Mouse (Mus musculus) bone marrow, adult 2 months (tissue): ENCODE measurements at regions not wholly inside any gene's neighbourhood (a gene's known extent, or its start where the extent isn't known, plus 50 kb on each side); places are given as distances from the start of the nearest gene placed in this dataset.

Experiments used
- H3K27ac ChIP-seq: fragments of 200-500 bp; 2 replicates; pipeline ENCODE4 v1.5.1; 2012; ENCODE audit warnings: low read depth, mild to moderate bottlenecking, control low read depth, inconsistent platforms, low read length; ENCODE audit not compliant: control insufficient read depth, poor library complexity, insufficient read depth
- H3K4me1 ChIP-seq: fragments of 200-500 bp; 2 replicates; pipeline ENCODE4 v1.6.1; 2011; ENCODE audit warnings: low read length; ENCODE audit not compliant: control insufficient read depth, insufficient read depth
- H3K4me3 ChIP-seq: fragments of 200-500 bp; replicated peaks from 2 replicates; pipeline ENCODE3; 2011; ENCODE audit warnings: mild to moderate bottlenecking, low read depth, low read length, control low read depth; ENCODE audit not compliant: control insufficient read depth
- CTCF ChIP-seq: fragments of 200-500 bp; IDR thresholded peaks from 2 replicates; pipeline ENCODE4 v1.5.1; 2011; ENCODE audit warnings: low read length, control low read depth; ENCODE audit not compliant: control insufficient read depth, insufficient read depth
- POLR2A ChIP-seq: fragments of 200-500 bp; IDR thresholded peaks from 2 replicates; pipeline ENCODE4 v1.6.1; 2011; ENCODE audit warnings: low read depth, mild to moderate bottlenecking, control low read depth, low read length, borderline replicate concordance; ENCODE audit not compliant: control insufficient read depth
- WGBS: fragments of 180-500 bp; shearing (Covaris S2); methylation state at CpG from one replicate; pipeline ENCODE4 v1.1.7; 2018; 5-methylcytosine and 5-hydroxymethylcytosine counted together

DNA sequence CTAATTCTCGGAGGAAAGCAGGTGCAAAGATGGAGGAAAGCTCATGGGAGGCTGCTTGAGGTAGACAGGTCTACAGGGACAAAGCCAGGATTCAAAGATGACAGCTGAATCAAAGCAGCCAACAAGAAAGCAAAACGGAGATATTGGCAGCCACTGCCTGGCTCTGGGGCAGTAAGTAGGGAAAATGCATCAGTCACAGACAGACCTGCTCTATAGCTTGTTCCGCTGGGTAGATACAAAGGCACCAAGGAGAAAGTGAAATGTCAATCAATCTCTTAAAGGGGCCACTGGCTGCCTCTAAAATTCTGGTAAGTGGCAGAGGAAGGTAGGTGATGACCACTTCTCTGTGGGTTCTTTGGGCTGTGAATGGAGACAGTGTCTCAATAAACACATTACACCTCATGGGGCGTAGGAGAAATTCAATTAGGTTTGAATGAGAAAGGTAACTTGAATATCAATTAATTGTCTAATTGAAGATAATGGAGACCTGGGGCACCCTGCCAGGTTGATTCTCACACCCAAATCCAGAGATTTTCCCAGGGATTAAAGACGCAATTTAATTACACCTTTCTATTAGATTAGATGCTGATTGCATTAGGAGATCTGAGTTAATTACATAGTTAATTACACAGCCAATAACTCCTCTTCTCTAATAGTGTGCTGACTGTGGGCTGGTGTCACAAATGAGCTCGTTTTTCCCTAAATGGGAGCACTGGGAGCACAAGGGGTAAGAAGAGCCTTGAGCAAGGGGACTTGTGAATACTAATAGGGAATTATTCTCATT is 555.1 kb downstream of the Gm9195 start:
- no peak overlapping the region for H3K27ac ChIP-seq
- H3K4me1 ChIP-seq, result no peaks in the 10 kb centered on the region
- TF ChIP-seq POLR2A, result no peak
- TF ChIP-seq CTCF, result no peak
- no peak overlapping the region for H3K4me3 ChIP-seq
- WGBS, result 70% methylated on average over 6 of the region's 6 CpGs

DNA sequence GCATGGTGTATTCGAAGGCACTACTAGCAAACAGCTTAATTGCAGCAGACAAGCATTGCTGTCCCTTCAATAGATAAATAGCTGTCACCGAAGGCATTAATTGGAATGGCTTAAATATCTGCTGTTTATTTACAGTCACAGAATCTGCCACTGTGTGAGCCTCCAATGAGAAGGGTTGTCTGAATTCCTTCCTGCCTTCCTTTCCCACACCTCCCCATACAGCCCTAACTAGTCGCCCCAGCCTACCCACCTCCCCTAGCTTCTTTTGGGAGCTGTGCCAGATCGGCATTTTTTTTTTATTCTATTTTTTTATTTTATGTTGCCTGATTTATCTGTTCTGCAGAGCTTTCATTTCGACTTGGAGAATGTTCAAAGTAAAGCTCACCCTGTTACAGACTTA is 575.7 kb downstream of the Gm9195 start:
- no peaks in the 10 kb centered on the region for H3K4me1 ChIP-seq
- no peak for TF ChIP-seq POLR2A
- no peak for TF ChIP-seq CTCF
- 60% methylated on average over 5 of the region's 5 CpGs for WGBS
- H3K4me3 ChIP-seq, result no peak overlapping the region
- H3K27ac ChIP-seq, result no peak overlapping the region

DNA sequence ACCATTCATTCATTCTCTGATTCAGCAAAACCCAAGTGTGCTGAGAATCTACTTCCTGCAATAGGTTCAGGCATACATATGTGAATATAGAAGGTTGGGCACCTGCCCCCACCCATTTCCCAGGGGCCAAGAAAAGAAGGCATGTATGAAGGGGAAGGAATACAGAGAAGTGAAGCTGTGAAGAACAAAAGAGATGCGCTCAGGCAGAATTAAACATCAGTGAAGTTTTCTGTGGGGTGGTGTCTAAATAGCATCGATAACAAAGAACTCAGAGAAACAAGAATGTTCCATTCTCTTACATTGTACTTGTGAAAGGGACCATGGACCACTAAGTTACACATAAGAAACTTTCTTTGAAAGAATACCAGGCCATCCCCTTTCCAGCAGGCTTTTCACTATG is 580.7 kb downstream of the Gm9195 start:
- no peaks in the 10 kb centered on the region for H3K4me1 ChIP-seq
- H3K4me3 ChIP-seq, result no peak overlapping the region
- TF ChIP-seq POLR2A (no peak), CTCF (no peak)
- no peak overlapping the region for H3K27ac ChIP-seq
- 69% methylated on average over 2 of the region's 2 CpGs for WGBS

DNA sequence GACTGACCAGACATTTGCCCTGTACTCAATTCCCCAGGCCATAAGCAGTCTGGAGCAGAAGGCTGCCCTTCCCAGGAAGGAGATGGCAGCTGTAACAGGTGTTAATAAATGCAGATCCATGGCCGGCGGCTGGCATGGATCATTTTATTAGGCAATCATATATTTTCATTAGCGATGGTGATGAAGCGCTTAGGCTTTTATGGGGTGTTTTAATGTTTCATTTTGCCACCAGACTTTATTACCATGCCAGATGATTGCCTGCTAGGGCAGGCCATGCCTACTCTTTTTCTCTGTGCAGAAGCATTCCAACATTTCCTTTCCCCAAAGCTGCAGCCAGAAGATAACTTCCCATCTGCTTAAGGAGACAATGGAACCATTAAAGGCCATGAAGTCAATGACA is 596.2 kb downstream of the Gm9195 start:
- H3K27ac ChIP-seq, result no peak overlapping the region
- 83% methylated on average over 4 of the region's 4 CpGs for WGBS
- TF ChIP-seq CTCF (no peak), POLR2A (no peak)
- H3K4me1 ChIP-seq, result no peaks in the 10 kb centered on the region
- no peak overlapping the region for H3K4me3 ChIP-seq

DNA sequence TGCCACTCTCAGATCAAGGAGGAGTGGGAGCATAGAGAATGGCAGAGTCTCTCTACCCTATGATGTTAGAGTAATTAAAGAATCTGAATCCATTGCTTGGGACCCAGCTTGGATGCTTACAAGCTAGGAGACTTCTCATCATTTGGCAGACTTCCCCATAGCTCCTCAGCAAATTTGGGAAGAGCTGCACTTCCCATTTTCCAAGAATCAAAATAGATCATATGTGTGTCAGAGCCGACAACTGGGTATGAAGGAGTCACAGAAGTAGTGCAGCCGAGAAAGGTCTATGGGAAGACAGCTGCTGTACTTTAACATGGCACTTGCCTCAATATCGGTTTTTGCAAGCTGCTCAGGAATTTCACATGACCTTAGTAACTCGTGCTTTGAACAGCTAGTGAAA is 596.8 kb downstream of the Gm9195 start:
- WGBS, result 67% methylated on average over 4 of the region's 4 CpGs
- no peak for TF ChIP-seq CTCF
- Histone ChIP-seq H3K27ac (no peak overlapping the region), H3K4me1 (no peaks in the 10 kb centered on the region), H3K4me3 (no peak overlapping the region)

DNA sequence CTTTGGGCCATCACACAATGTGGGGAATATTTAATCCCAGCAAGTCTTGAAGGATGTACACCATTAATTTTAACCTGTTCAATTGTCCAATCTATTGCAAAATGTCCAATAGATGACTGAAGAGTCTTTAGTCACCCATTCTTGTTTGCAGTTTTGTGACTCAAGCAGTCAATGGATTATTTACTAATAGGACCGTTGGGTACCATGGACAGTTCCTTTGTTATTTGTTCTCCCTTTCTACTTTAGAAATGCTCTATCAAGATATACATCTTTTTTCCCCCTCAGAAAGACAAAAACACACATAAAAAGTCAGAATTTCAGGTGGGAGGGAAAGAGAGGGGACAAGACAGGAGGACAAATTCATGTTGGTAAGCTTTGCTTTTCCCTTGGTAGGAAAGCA is 598.3 kb downstream of the Gm9195 start:
- Histone ChIP-seq H3K4me3 (no peak overlapping the region), H3K4me1 (no peaks in the 10 kb centered on the region), H3K27ac (no peak overlapping the region)
- 60% methylated on average over 1 of the region's 1 CpGs for WGBS
- TF ChIP-seq CTCF (no peak), POLR2A (no peak)

DNA sequence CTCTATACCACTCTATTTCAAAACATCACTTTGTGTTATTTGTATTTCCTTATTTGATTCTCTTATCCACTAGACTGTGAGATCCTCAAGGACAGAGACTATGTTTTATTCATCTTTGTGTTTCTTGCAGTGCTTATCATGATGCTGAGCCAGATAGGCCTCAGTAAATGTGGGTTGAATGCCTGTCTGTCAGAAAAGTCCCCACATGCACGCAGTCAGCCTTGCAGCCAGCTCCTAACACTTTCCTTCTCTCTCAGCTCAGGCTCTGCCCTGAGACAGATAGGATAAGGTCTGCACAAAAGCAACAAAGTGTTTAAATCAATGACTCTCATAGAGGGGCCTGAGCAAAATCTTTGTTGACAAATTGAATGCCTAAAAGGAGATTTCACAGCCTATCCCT is 600.0 kb downstream of the Gm9195 start:
- Histone ChIP-seq H3K4me1 (no peaks in the 10 kb centered on the region), H3K4me3 (no peak overlapping the region), H3K27ac (no peak overlapping the region)
- TF ChIP-seq POLR2A (no peak), CTCF (no peak)
- 60% methylated on average over 1 of the region's 1 CpGs for WGBS

DNA sequence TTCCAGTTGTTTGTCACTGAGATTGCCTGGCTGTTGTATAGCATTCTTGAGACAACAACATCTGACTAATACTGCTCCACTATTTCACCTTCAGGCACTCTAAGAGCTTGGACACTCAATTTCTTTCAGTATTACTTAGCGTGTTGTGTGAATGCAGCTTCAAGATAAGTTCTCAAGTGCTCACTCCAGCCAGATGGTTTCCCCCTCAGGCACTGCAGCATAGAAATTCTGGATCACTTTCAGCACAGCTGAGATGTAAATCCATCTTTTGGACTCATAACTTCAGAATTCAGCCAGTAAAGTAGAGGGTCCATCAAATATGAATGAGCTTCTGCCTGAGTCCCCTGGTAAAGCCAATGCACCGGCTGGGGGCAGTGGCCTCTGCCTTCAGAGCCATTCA is 608.8 kb downstream of the Gm9195 start:
- no peak overlapping the region for H3K4me3 ChIP-seq
- no peak overlapping the region for H3K27ac ChIP-seq
- no peak for TF ChIP-seq CTCF
- TF ChIP-seq POLR2A, result no peak
- 68% methylated on average over 2 of the region's 2 CpGs for WGBS
- H3K4me1 ChIP-seq, result no peaks in the 10 kb centered on the region

DNA sequence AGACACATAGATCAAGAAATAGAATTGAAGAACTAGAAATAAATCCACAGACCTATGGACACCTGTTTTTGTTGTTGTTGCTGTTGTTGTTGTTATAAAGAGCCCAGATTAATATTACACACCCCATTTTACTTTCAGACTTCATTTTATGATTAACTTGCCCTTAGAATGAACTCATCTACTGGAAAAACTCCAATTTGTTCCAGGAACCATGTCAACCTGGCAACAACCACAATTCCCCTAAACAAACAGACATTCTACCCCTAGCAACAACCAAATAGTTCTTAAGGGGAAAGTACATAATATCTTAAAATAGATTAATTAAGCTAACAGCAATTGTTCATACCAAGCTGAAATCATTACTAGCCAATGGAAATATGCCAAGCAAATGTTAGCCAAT is 646.1 kb downstream of the Gm9195 start:
- Histone ChIP-seq H3K27ac (no peak overlapping the region), H3K4me3 (no peak overlapping the region), H3K4me1 (no peaks in the 10 kb centered on the region; the same call in 1 of the 2 replicates)
- TF ChIP-seq POLR2A (no peak), CTCF (no peak)
